Mouse (Mus musculus) pancreas, adult 10 weeks (tissue): Measurements from ENCODE around the gene Tmed8. TPM values are rescaled to one million over a fixed set of nuclear protein-coding genes. Genes with fewer than 3 reads are reported as not detected.

Source experiments
- polyA plus RNA-seq: library from polyadenylated mRNA; stranded (reverse); fragments of 350-450 nt; fragmentation: Illumina TruSeq; extraction: RNeasy Lipid Tissue Mini Kit (QIAGEN cat#74804); gene quantifications from one replicate; pipeline ENCODE4 v1.2.3, GENCODE M21; 2015; ENCODE audit warnings: low read depth, low replicate concordance; ENCODE audit not compliant: insufficient read depth

The Tmed8 gene
- 3.2 TPM for polyA plus RNA-seq

GRCm38 (mm10) chr12:87199973-87200586 lies at the start of gene Tmed8:
Gene Tmed8 (minus strand): TSS chr12:87200454.

GRCm38 (mm10) chr12:87238632-87239031 lies 38.4 kb upstream of the Tmed8 start, which contains the start of gene Noxred1:
Gene Noxred1 (minus strand): TSS chr12:87238732.

GRCm38 (mm10) chr12:87199206-87199972 lies 865 bp downstream of the Tmed8 start, which contains the start of gene Samd15:
Gene Samd15 (plus strand): TSS chr12:87199723.

DNA sequence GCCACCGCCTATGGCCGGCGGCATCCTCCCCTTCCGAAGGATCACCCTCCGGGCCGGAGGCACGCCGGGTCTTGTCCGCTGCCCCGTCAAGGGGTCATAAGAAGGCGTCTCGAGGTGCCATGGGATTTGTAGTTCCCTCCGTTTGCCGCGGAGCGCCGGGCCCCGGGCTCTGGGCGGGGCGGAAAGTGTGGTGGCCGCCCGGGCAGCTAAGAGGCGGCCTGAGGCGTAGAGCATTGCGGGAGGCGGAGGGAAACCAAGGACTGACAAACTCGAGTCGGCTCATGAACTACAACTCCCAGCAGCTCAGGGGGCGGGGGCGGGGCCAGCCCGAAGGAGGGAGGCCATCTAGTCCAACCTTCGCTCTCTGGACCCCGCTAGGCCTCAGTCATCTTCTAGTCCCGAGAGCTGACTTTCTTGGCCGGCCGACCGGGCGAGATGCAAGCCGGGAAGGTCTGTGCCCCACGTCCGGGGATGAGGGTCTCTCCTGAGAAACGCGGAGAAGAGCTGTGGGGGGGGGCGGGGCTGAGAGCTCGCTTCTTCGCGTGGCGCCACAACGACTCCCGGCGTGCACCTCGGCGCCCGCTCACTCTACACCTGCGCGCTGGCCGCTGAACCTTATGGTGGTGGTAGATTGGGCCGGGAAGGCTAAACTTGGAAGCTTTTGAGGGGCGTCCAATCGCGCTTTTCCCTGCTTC lies 52.7 kb downstream of the Tmed8 start, which contains the start of gene Pomt2:
TSS of gene Pomt2 (minus strand) at position 574 of the 695 bp plus-strand sequence.

DNA sequence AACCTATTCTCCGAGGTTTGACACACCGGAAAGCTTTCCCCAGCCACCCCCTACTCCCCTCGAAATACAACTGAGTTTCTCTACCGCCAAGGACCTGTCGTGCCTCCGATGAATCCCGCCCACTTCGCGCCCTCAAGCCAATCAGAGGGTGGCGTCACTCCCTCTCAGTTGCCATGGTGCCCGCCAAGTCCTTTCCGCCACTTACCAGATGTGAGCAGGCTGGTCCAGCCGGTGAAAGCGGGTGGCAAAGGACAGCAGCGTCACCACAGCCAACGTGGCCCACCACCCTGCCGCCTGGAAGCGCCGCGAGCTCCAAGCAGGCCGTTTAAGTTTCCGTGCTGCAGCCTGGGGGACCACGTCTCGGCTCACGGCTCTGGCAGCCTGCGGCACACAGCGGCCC lies 53.3 kb downstream of the Tmed8 start, which contains the start of gene Gstz1:
TSS of gene Gstz1 (plus strand) at position 200 of the 400 bp plus-strand sequence.

Other genes with a start within 250 kb of the Tmed8 start
- gene Zdhhc22, start 210.0 kb downstream of the Tmed8 start, polyA plus RNA-seq = 0.46 TPM
- gene Tmem63c, start 179.1 kb downstream of the Tmed8 start, polyA plus RNA-seq = 0.52 TPM
- 1.0 TPM for gene Ngb, start 97.9 kb downstream of the Tmed8 start, polyA plus RNA-seq
- gene Gstz1, start 53.3 kb downstream of the Tmed8 start, polyA plus RNA-seq = 33.7 TPM
- gene Pomt2, start 52.5 kb downstream of the Tmed8 start, polyA plus RNA-seq = 4.1 TPM
- gene Samd15, start 731 bp downstream of the Tmed8 start, polyA plus RNA-seq = not detected
- gene Noxred1, start 38.3 kb upstream of the Tmed8 start, polyA plus RNA-seq = 0.52 TPM
- 8.2 TPM for gene Vipas39, start 65.8 kb upstream of the Tmed8 start, polyA plus RNA-seq
- 24.8 TPM for gene Ahsa1, start 66.0 kb upstream of the Tmed8 start, polyA plus RNA-seq
- gene Ism2, start 99.3 kb upstream of the Tmed8 start, polyA plus RNA-seq = not detected
- 14.4 TPM for gene Sptlc2, start 187.9 kb upstream of the Tmed8 start, polyA plus RNA-seq
- 19.3 TPM for gene Slirp, start 243.4 kb upstream of the Tmed8 start, polyA plus RNA-seq
- gene Alkbh1, start 243.6 kb upstream of the Tmed8 start, polyA plus RNA-seq = 5.8 TPM